Mouse (Mus musculus): Measurements from ENCODE around the gene Tspan11. TPM values are rescaled to one million over a fixed set of nuclear protein-coding genes. Genes with fewer than 3 reads are reported as not detected.

The Tspan11 gene
- polyA plus RNA-seq (2012; ENCODE audit: low replicate concordance) = not detected in 2 replicates

GRCm38 (mm10) chr6:127887511-127888421 is at the start of gene Tspan11:
TSS of gene Tspan11 (plus strand) at chr6:127887589.

Other genes starting within 250 kb of the Tspan11 start
- not detected in 2 replicates for gene Prmt8, start 118.1 kb upstream of the Tspan11 start, polyA plus RNA-seq (2012; ENCODE audit: low replicate concordance)

All from hematopoietic multipotent progenitor cell, adult 10-12 weeks (in vitro differentiated cells).